Mouse (Mus musculus) brain, embryonic 14.5 days (tissue): ENCODE data around the gene Dnase2a. TPM values are rescaled to one million over a fixed set of nuclear protein-coding genes. Genes with fewer than 3 reads are reported as not detected.

Source experiments
- DNase-seq: peaks from one replicate; pipeline ENCODE4 v3.0.0-alpha.2; 2011; ENCODE audit warnings: low read depth
- CTCF ChIP-seq: fragments of 200-500 bp; IDR thresholded peaks from 2 replicates; pipeline ENCODE4 v1.5.1; 2012; ENCODE audit warnings: inconsistent platforms, mild to moderate bottlenecking, moderate library complexity, borderline replicate concordance; ENCODE audit not compliant: insufficient read depth, insufficient read length; ENCODE audit errors: extremely low read depth
- POLR2A ChIP-seq: fragments of 200-500 bp; IDR thresholded peaks from 2 replicates; pipeline ENCODE4 v1.6.1; 2012; ENCODE audit warnings: mild to moderate bottlenecking, inconsistent platforms, borderline replicate concordance; ENCODE audit not compliant: poor library complexity, insufficient read depth, insufficient read length, severe bottlenecking; ENCODE audit errors: extremely low read depth
- polyA plus RNA-seq: library from polyadenylated mRNA; depleted of rRNA; stranded (reverse); fragments of >200 nt; gene quantifications from 2 replicates; pipeline ENCODE4 v1.2.3, GENCODE M21; 2012; rRNA removed

The Dnase2a gene
- 5.1 and 6.8 TPM in 2 replicates for polyA plus RNA-seq

GRCm38 (mm10) chr8:84908421-84909161, at the start of gene Dnase2a:
TSS of gene Dnase2a (plus strand) at chr8:84908560.
- DNase-seq: peak; percentile 98
- TF ChIP-seq CTCF: no peak
- TF ChIP-seq POLR2A: peak; percentile 12; the same call in 1 of the 2 replicates

- TF ChIP-seq POLR2A (no peak), CTCF (peak; percentile 11; the same call in 1 of the 2 replicates)
- DNase-seq: peak; percentile 75
Measured at GRCm38 (mm10) chr8:84871376-84872308, 36.7 kb upstream of the Dnase2a start, which contains the start of gene Syce2. TSS of gene Syce2 (plus strand) at chr8:84872111.

- peak; percentile 21 for DNase-seq
- TF ChIP-seq CTCF: no peak
- no peak for TF ChIP-seq POLR2A
Measured at GRCm38 (mm10) chr8:84872309-84872965, 35.9 kb upstream of the Dnase2a start.

GRCm38 (mm10) chr8:84873016-84873415, 35.3 kb upstream of the Dnase2a start:
- no peak for TF ChIP-seq CTCF
- TF ChIP-seq POLR2A: no peak

GRCm38 (mm10) chr8:84874339-84874738, 34.0 kb upstream of the Dnase2a start:
- TF ChIP-seq CTCF (no peak), POLR2A (no peak)
- no peak for DNase-seq

More at GRCm38 (mm10) chr8:84873016-84873415, 35.3 kb upstream of the Dnase2a start:
- DNase-seq: no peak

GRCm38 (mm10) chr8:84877297-84878035, 30.9 kb upstream of the Dnase2a start:
- DNase-seq: peak; percentile 81
- TF ChIP-seq CTCF: no peak
- TF ChIP-seq POLR2A: no peak

- DNase-seq: no peak
- TF ChIP-seq POLR2A (no peak), CTCF (no peak)
Measured at GRCm38 (mm10) chr8:84878915-84879314, 29.4 kb upstream of the Dnase2a start.

GRCm38 (mm10) chr8:84884728-84885127, 23.6 kb upstream of the Dnase2a start:
- DNase-seq: no peak
- no peak for TF ChIP-seq CTCF

GRCm38 (mm10) chr8:84888280-84888679, 20.1 kb upstream of the Dnase2a start:
- TF ChIP-seq CTCF (no peak), POLR2A (no peak)
- DNase-seq: no peak

- DNase-seq: no peak
- TF ChIP-seq CTCF: no peak
- no peak for TF ChIP-seq POLR2A
Measured at GRCm38 (mm10) chr8:84889141-84889540, 19.2 kb upstream of the Dnase2a start.

GRCm38 (mm10) chr8:84892993-84893708, 15.2 kb upstream of the Dnase2a start:
- no peak for TF ChIP-seq CTCF
- no peak for TF ChIP-seq POLR2A

GRCm38 (mm10) chr8:84893709-84894134, 14.6 kb upstream of the Dnase2a start, which contains the start of gene Gcdh:
TSS of gene Gcdh (minus strand) at chr8:84893921.
- TF ChIP-seq POLR2A: no peak
- no peak for TF ChIP-seq CTCF
- peak; percentile 99 for DNase-seq

More at GRCm38 (mm10) chr8:84892993-84893708, 15.2 kb upstream of the Dnase2a start:
- no peak for DNase-seq

GRCm38 (mm10) chr8:84895963-84896362, 12.4 kb upstream of the Dnase2a start:
- no peak for DNase-seq
- TF ChIP-seq POLR2A (no peak), CTCF (no peak)
